Mouse (Mus musculus) G1E (cell line): ENCODE results near the gene Speg.

Source experiments
- CTCF ChIP-seq: IDR thresholded peaks from 2 replicates; pipeline ENCODE4 v1.5.1; 2012; ENCODE audit warnings: low read depth, low read length, inconsistent platforms, mixed read lengths
- GATA1 ChIP-seq: IDR thresholded peaks from 2 replicates; pipeline ENCODE4 v1.6.1; 2012; ENCODE audit warnings: borderline replicate concordance, low read length, inconsistent platforms, mixed read lengths
- GATA2 ChIP-seq: IDR thresholded peaks from 2 replicates; pipeline ENCODE4 v1.6.1; 2012; ENCODE audit warnings: low read depth, low read length, inconsistent platforms, borderline replicate concordance
- POLR2AphosphoS5 ChIP-seq: IDR thresholded peaks from 2 replicates; pipeline ENCODE4 v1.6.1; 2012; ENCODE audit warnings: low read depth, low read length, inconsistent platforms; ENCODE audit not compliant: insufficient replicate concordance
- TAL1 ChIP-seq: conservative IDR thresholded peaks from 2 replicates; pipeline ENCODE4 v1.6.1; 2012; ENCODE audit warnings: low read depth, low read length, inconsistent platforms, mixed read lengths

DNA sequence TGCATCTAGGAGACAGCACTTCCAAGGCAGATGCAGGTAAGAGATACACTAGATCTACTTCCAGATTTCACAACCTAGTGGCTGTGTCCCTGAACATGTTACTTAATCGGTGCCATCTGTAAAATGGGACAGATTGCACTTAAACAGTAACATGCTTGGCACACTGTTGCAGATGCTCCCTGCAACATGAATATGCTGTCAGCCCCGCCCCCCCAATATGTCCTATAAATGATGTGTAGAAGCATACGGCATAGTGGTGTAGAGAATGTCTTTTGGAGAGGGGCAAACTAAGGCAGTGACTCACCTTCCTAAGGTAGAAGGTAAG, 102.8 kb downstream of the Speg start:
- TF ChIP-seq CTCF (no peak), GATA1 (no peak), TAL1 (no peak), POLR2AphosphoS5 (no peak), GATA2 (no peak)
